Mouse (Mus musculus) stomach, embryonic 14.5 days (tissue): ENCODE data around the gene Pih1d2. TPM values are rescaled to one million over a fixed set of nuclear protein-coding genes. Genes with fewer than 3 reads are reported as not detected.

Experiments
- ATAC-seq: fragments of 200-750 bp; cut with Nextera tagmentation; 2 replicates; pipeline ENCODE4 v1.8.0; 2017; ENCODE audit warnings: low read depth, moderate TSS enrichment; ENCODE audit not compliant: insufficient number of reproducible peaks, insufficient read depth, low FRiP score
- H3K27ac ChIP-seq: fragments of 300-500 bp; sonication (generic); 2 replicates; pipeline ENCODE4 v1.5.1; 2014; ENCODE audit warnings: mild to moderate bottlenecking, low read length, moderate library complexity, mixed read lengths
- H3K27me3 ChIP-seq: fragments of 300-500 bp; sonication (generic); 2 replicates; pipeline ENCODE4 v1.6.1; 2014; ENCODE audit warnings: low read length, control low read depth, mixed read lengths; ENCODE audit not compliant: control insufficient read depth, insufficient read depth
- H3K36me3 ChIP-seq: fragments of 300-500 bp; sonication (generic); 2 replicates; pipeline ENCODE4 v1.6.1; 2014; ENCODE audit warnings: mild to moderate bottlenecking, control low read depth, low read length, moderate library complexity, mixed read lengths; ENCODE audit not compliant: control insufficient read depth, insufficient read depth
- H3K4me1 ChIP-seq: fragments of 300-500 bp; sonication (generic); 2 replicates; pipeline ENCODE4 v1.6.1; 2014; ENCODE audit warnings: low read length, control low read depth, mixed read lengths; ENCODE audit not compliant: control insufficient read depth, insufficient read depth
- H3K4me2 ChIP-seq: fragments of 300-500 bp; sonication (generic); replicated peaks from 2 replicates; pipeline ENCODE4 v1.6.1; 2014; ENCODE audit warnings: low read depth, low read length, control low read depth
- H3K4me3 ChIP-seq: fragments of 300-500 bp; sonication (generic); 2 replicates; pipeline ENCODE4 v1.5.1; 2014; ENCODE audit warnings: low read depth, low read length, control low read depth
- H3K9ac ChIP-seq: fragments of 300-500 bp; sonication (generic); replicated peaks from 2 replicates; pipeline ENCODE4 v1.6.1; 2014; ENCODE audit warnings: low read depth, mild to moderate bottlenecking, control low read depth, low read length, moderate library complexity, mixed read lengths
- H3K9me3 ChIP-seq: fragments of 300-500 bp; sonication (generic); 2 replicates; pipeline ENCODE4 v1.6.1; 2016; ENCODE audit warnings: low read depth, low read length, control low read depth; ENCODE audit not compliant: control insufficient read depth
- WGBS: fragments of 180-500 bp; shearing (Covaris S2); extraction: QIAGEN DNeasy Blood & Tissue Kit; methylation state at CpG from one replicate; pipeline ENCODE4 v1.1.7; 2014; 5-methylcytosine and 5-hydroxymethylcytosine counted together
- polyA plus RNA-seq: library from polyadenylated mRNA; unstranded; fragments of >200 nt; fragmentation: Nextera tagmentation; extraction: Ambion mirVana; gene quantifications from 2 replicates; pipeline ENCODE4 v1.2.1, GENCODE M21; 2014

Gene Pih1d2
- polyA plus RNA-seq, 1 experiment from 2014 or later: 5.4 TPM

DNA sequence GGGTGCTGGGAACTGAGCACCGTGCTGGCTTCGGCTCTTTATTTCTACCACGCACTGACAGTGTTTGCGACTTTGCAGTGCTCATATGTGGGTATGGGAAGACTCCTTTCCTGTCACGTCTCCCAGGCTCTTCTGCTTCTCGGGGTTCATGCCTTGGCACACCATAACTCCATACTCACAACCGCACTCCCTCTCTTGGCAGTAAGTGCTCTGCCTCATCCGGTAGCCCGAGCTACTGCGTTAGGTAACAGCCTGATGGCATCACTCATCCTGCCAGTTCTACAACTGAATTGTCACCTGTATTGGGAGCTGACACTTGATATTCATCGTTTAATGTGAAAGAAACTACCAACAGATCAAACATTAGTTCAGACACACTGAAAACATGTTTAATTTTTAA, 17.1 kb downstream of the Pih1d2 start:
- Histone ChIP-seq H3K36me3 (peaks cover 29% of the 10 kb centered on the region), H3K27me3 (no peaks in the 10 kb centered on the region), H3K9ac (no peak overlapping the region), H3K9me3 (no peaks in the 10 kb centered on the region), H3K27ac (no peak overlapping the region), H3K4me3 (no peak overlapping the region), H3K4me1 (no peaks in the 10 kb centered on the region), H3K4me2 (no peak overlapping the region)
- no peak for ATAC-seq
- WGBS: 93% methylated on average over 11 of the region's 11 CpGs

DNA sequence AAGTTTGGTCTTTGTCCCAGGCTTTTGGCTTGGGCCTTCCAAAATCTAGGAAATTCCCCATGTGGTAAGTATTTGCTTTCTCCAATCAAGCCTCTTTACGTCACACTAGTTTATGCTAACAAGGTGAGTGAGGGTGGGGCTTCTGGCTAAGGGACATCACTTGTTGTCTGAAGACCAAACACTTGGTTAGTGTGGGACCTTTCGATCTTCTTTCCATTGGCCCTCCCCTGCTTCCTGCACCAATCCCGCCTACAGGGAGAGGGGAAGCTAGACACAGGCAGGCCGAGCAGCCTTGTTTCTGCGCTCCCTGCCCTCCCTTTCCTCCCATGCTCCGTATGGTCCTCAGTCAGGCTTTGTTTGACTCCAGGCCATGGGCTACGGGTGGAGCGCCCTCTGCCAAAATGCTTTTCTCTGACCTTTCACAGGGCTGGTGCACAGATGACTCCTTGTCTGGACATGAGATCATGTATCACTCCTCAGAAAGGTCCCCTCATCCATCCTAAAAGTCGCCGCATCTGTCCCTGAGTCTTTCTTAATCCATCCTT, 29.8 kb downstream of the Pih1d2 start:
- Histone ChIP-seq H3K36me3 (peaks cover 65% of the 10 kb centered on the region), H3K27me3 (no peaks in the 10 kb centered on the region), H3K4me3 (no peak overlapping the region), H3K9me3 (no peaks in the 10 kb centered on the region), H3K27ac (no peak overlapping the region), H3K9ac (no peak overlapping the region), H3K4me1 (no peaks in the 10 kb centered on the region), H3K4me2 (no peak overlapping the region)
- ATAC-seq: no peak
- 80% methylated on average over 10 of the region's 10 CpGs for WGBS

- Histone ChIP-seq H3K4me2 (no peak overlapping the region), H3K27ac (no peak overlapping the region), H3K36me3 (peaks cover 56% of the 10 kb centered on the region), H3K4me3 (no peak overlapping the region), H3K27me3 (no peaks in the 10 kb centered on the region), H3K9ac (no peak overlapping the region), H3K9me3 (no peaks in the 10 kb centered on the region), H3K4me1 (no peaks in the 10 kb centered on the region)
- no peak for ATAC-seq
- WGBS: 93% methylated on average over 10 of the region's 10 CpGs
Measured at GRCm38 (mm10) chr9:50650503-50650902, 33.4 kb downstream of the Pih1d2 start.

GRCm38 (mm10) chr9:50658391-50658790, 41.3 kb downstream of the Pih1d2 start:
- Histone ChIP-seq H3K4me2 (peak overlapping the region; percentile 70), H3K27ac (no peak overlapping the region), H3K27me3 (no peaks in the 10 kb centered on the region), H3K9ac (peak overlapping the region; percentile 71), H3K4me3 (peak overlapping the region; percentile 63), H3K36me3 (peaks cover 15% of the 10 kb centered on the region), H3K4me1 (0 out of 2 replicates have a peak, but pooled peaks cover 11% of the 10 kb centered on the region), H3K9me3 (no peaks in the 10 kb centered on the region)
- 12% methylated on average over 5 of the region's 5 CpGs for WGBS
- ATAC-seq: no peak

DNA sequence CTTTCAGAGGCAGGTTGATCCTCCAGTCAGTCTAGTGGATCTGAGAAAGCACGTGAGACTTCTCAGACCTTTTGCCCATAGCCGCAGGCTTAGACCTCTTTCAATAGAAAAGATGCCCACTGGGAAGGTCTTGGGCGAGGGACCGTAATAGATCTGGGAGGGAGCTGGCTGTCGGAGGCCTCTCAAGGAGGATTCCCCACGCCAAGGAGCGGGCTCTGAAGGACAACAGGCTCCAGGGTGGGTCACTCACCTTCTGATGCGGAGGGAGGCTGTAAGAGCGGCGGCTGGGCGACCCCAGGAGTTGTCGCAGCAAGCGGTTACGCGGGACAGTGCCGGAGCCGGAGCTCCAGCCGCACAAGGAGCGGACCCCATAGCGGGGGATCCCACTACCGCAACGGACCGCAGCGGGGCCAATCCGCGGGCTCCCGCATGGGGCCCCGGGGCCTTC, 41.8 kb downstream of the Pih1d2 start:
- Histone ChIP-seq H3K9me3 (no peaks in the 10 kb centered on the region), H3K9ac (peak overlapping the region; percentile 71), H3K4me3 (peak overlapping the region; percentile 63), H3K27ac (0 out of 2 replicates have a peak overlapping the region, but pooled peaks have one; percentile 16), H3K4me1 (0 out of 2 replicates have a peak, but pooled peaks cover 11% of the 10 kb centered on the region), H3K36me3 (peaks cover 9% of the 10 kb centered on the region; the same call in 1 of the 2 replicates), H3K27me3 (no peaks in the 10 kb centered on the region), H3K4me2 (peak overlapping the region; percentile 70)
- no peak; the same call in 1 of the 2 replicates for ATAC-seq
- WGBS: under 1% methylated on average over 28 of the region's 28 CpGs

- Histone ChIP-seq H3K4me1 (0 out of 2 replicates have a peak, but pooled peaks cover 11% of the 10 kb centered on the region), H3K9ac (peak within 1 kb of the TSS; percentile 71), H3K27ac (peak within 1 kb of the TSS; percentile 52), H3K4me2 (peak within 1 kb of the TSS; percentile 70), H3K4me3 (peak within 1 kb of the TSS; percentile 63), H3K27me3 (no peaks in the 10 kb centered on the region), H3K9me3 (no peaks in the 10 kb centered on the region), H3K36me3 (peaks cover 9% of the 10 kb centered on the region; the same call in 1 of the 2 replicates)
- ATAC-seq: peak; percentile 92
- under 1% methylated on average over 63 of the region's 63 CpGs for WGBS
Measured at GRCm38 (mm10) chr9:50659392-50660217, 42.5 kb downstream of the Pih1d2 start, which contains the start of gene Dlat. Gene Dlat, minus strand, starts transcription at chr9:50659780.

- Histone ChIP-seq H3K27me3 (no peaks in the 10 kb centered on the region), H3K4me1 (0 out of 2 replicates have a peak, but pooled peaks cover 11% of the 10 kb centered on the region), H3K27ac (no peak overlapping the region), H3K9ac (no peak overlapping the region), H3K9me3 (no peaks in the 10 kb centered on the region), H3K4me3 (peak overlapping the region; percentile 63), H3K4me2 (peak overlapping the region; percentile 70), H3K36me3 (peaks cover 9% of the 10 kb centered on the region; the same call in 1 of the 2 replicates)
- no peak for ATAC-seq
- 21% methylated on average over 12 of the region's 12 CpGs for WGBS
Measured at GRCm38 (mm10) chr9:50660431-50660830, 43.3 kb downstream of the Pih1d2 start.

- H3K27ac ChIP-seq: no peak overlapping the region
- no peak overlapping the region for H3K4me3 ChIP-seq
- WGBS: 91% methylated on average over 5 of the region's 5 CpGs
- ATAC-seq: no peak
- H3K36me3 ChIP-seq: no peaks in the 10 kb centered on the region; the same call in 1 of the 2 replicates
- no peak overlapping the region for H3K9ac ChIP-seq
- no peak overlapping the region for H3K4me2 ChIP-seq
- no peaks in the 10 kb centered on the region for H3K27me3 ChIP-seq
- H3K4me1 ChIP-seq: 0 out of 2 replicates have a peak, but pooled peaks cover 3% of the 10 kb centered on the region
- no peaks in the 10 kb centered on the region for H3K9me3 ChIP-seq
Measured at GRCm38 (mm10) chr9:50664826-50665225, 47.7 kb downstream of the Pih1d2 start.
